ENCODE assay signal across 8 mouse cellular contexts in the genomic region with DNA sequence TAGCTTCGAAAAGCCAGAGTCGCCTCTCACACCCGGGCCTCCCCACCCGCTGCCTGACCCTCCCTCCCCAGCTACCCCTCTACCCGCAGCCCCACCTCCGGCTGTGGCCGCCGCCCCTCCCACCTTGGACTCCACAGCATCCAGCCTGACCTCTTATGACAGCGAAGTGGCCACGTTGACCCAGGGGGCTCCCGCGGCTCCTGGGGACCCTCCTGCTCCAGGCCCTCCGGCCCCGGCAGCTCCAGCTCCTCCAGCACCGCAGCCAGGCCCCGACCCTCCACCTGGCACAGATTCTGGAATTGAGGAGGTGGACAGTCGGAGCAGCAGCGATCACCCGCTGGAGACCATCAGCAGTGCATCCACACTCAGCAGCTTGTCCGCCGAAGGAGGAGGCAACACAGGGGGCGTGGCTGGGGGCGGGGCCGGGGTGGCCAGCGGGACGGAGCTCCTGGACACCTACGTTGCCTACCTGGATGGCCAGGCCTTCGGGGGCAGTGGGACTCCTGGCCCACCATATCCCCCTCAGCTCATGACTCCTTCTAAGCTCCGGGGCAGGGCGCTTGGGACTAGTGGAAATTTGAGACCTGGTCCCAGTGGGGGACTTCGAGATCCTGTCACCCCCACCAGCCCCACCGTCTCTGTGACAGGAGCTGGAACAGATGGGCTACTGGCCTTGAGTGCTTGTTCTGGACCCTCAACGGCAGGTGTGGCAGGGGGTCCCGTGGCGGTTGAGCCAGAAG. TPM values are rescaled to one million over a fixed set of nuclear protein-coding genes. Genes with fewer than 3 reads are reported as not detected.
DNase-seq lines count a peak whose midpoint lies in the region; ATAC-seq lines count a peak whose summit lies in the region.

No protein-coding gene starts in this region.

- peak; percentile 44 for DNase-seq in embryo, embryonic 10 days (ENCODE audit: low spot score)
- DNase-seq in embryo, embryonic 10.5 days (ENCODE audit: low spot score), result no peak
- no peak for DNase-seq in lung, postnatal 25 days (ENCODE audit: low spot score)
- no peak for DNase-seq in spleen, adult 12 weeks (ENCODE audit: low spot score)

- 1% methylated on average over 33 of the region's 35 CpGs for WGBS in lung, embryonic 16.5 days
- WGBS in limb, embryonic 12.5 days, result 2% methylated on average over 35 of the region's 35 CpGs
- 1% methylated on average over 34 of the region's 35 CpGs for WGBS in stomach, embryonic 15.5 days

- H3K9me3 ChIP-seq in lung, embryonic 16.5 days (ENCODE audit: control insufficient read depth, low read length), result no peaks in the 10 kb centered on the region
- no peaks in the 10 kb centered on the region for H3K9me3 ChIP-seq in limb, embryonic 12.5 days
- no peaks in the 10 kb centered on the region for H3K9me3 ChIP-seq in stomach, embryonic 15.5 days

- peak overlapping the region; percentile 7; the same call in 1 of the 2 replicates for H3K4me3 ChIP-seq in lung, embryonic 16.5 days (ENCODE audit: low read length)
- H3K4me3 ChIP-seq in limb, embryonic 12.5 days (replicated peaks), result peak overlapping the region; percentile 17
- peak overlapping the region; percentile 16; the same call in 1 of the 2 replicates for H3K4me3 ChIP-seq in stomach, embryonic 15.5 days (replicated peaks)

- no peak overlapping the region for H3K27ac ChIP-seq in lung, embryonic 16.5 days (ENCODE audit: low read length)
- no peak overlapping the region for H3K27ac ChIP-seq in limb, embryonic 12.5 days
- no peak overlapping the region for H3K27ac ChIP-seq in stomach, embryonic 15.5 days

- H3K4me2 ChIP-seq in lung, embryonic 16.5 days (ENCODE audit: low read depth, low read length), result peak overlapping the region; percentile 22; the same call in 1 of the 2 replicates
- peak overlapping the region; percentile 39 for H3K4me2 ChIP-seq in limb, embryonic 12.5 days
- peak overlapping the region; percentile 27 for H3K4me2 ChIP-seq in stomach, embryonic 15.5 days

- no peak overlapping the region for H3K9ac ChIP-seq in lung, embryonic 16.5 days (ENCODE audit: low read length)
- no peak overlapping the region; the same call in 1 of the 2 replicates for H3K9ac ChIP-seq in limb, embryonic 12.5 days (replicated peaks)
- no peak overlapping the region for H3K9ac ChIP-seq in stomach, embryonic 15.5 days

- ATAC-seq in lung, embryonic 16.5 days (ENCODE audit: low read depth), result no peak
- ATAC-seq in limb, embryonic 12.5 days (ENCODE audit: insufficient number of reproducible peaks, insufficient read depth, low FRiP score, low TSS enrichment, low read depth), result no peak
- 0 out of 2 replicates have a peak, but pooled peaks have one; percentile 9 for ATAC-seq in stomach, embryonic 15.5 days (ENCODE audit: insufficient read depth, low FRiP score, low read depth)
- ATAC-seq in frontal cortex, adult (ENCODE audit: low TSS enrichment), result no peak

- H3K36me3 ChIP-seq in lung, embryonic 16.5 days (ENCODE audit: control insufficient read depth, insufficient read depth, low read length), result no peaks in the 10 kb centered on the region
- no peaks in the 10 kb centered on the region for H3K36me3 ChIP-seq in limb, embryonic 12.5 days
- H3K36me3 ChIP-seq in stomach, embryonic 15.5 days, result no peaks in the 10 kb centered on the region

- H3K4me1 ChIP-seq in lung, embryonic 16.5 days (replicated peaks; ENCODE audit: control insufficient read depth, insufficient read depth, low read length), result peaks cover 14% of the 10 kb centered on the region; the same call in 1 of the 2 replicates
- H3K4me1 ChIP-seq in limb, embryonic 12.5 days (replicated peaks), result peaks cover 44% of the 10 kb centered on the region
- peaks cover 41% of the 10 kb centered on the region for H3K4me1 ChIP-seq in stomach, embryonic 15.5 days

- peaks cover 68% of the 10 kb centered on the region for H3K27me3 ChIP-seq in lung, embryonic 16.5 days (ENCODE audit: control insufficient read depth, insufficient read depth, low read depth, low read length)
- peaks cover 98% of the 10 kb centered on the region for H3K27me3 ChIP-seq in limb, embryonic 12.5 days
- H3K27me3 ChIP-seq in stomach, embryonic 15.5 days (replicated peaks), result peaks cover 78% of the 10 kb centered on the region

RNA-seq across cellular contexts. Expression of a gene that starts 30.1 kb away (rescaled TPM):
- 2.1 and 2.3 TPM in 2 replicates for polyA plus RNA-seq in lung, embryonic 16.5 days (2015; fragmentation: Nextera tagmentation; extraction: Ambion mirVana)
- 3.0 and 3.3 TPM in 2 replicates for polyA plus RNA-seq in limb, embryonic 12.5 days (2016; fragmentation: Nextera tagmentation; extraction: Ambion mirVana)
- polyA plus RNA-seq in stomach, embryonic 15.5 days (2015; fragmentation: Nextera tagmentation; extraction: Ambion mirVana), result 1.6 and 1.7 TPM in 2 replicates

RNA-seq across cellular contexts. Expression of a gene that starts 31.8 kb away (rescaled TPM):
- polyA plus RNA-seq in lung, embryonic 16.5 days (2015; fragmentation: Nextera tagmentation; extraction: Ambion mirVana), result 1.2 and 1.5 TPM in 2 replicates
- 0.56 and 0.64 TPM in 2 replicates for polyA plus RNA-seq in limb, embryonic 12.5 days (2016; fragmentation: Nextera tagmentation; extraction: Ambion mirVana)
- polyA plus RNA-seq in stomach, embryonic 15.5 days (2015; fragmentation: Nextera tagmentation; extraction: Ambion mirVana), result 0.80 and 1.2 TPM in 2 replicates

RNA-seq across cellular contexts. Expression of a gene that starts 43.7 kb away (rescaled TPM):
- 0.96 and 1.1 TPM in 2 replicates for polyA plus RNA-seq in lung, embryonic 16.5 days (2015; fragmentation: Nextera tagmentation; extraction: Ambion mirVana)
- polyA plus RNA-seq in limb, embryonic 12.5 days (2016; fragmentation: Nextera tagmentation; extraction: Ambion mirVana), result 1.2 and 1.3 TPM in 2 replicates
- polyA plus RNA-seq in stomach, embryonic 15.5 days (2015; fragmentation: Nextera tagmentation; extraction: Ambion mirVana), result 2.2 TPM in 2 replicates

RNA-seq across cellular contexts. Expression of a gene that starts 47.1 kb away (rescaled TPM):
- 3.0 and 3.2 TPM in 2 replicates for polyA plus RNA-seq in lung, embryonic 16.5 days (2015; fragmentation: Nextera tagmentation; extraction: Ambion mirVana)
- 2.0 and 2.2 TPM in 2 replicates for polyA plus RNA-seq in limb, embryonic 12.5 days (2016; fragmentation: Nextera tagmentation; extraction: Ambion mirVana)
- 5.1 and 6.9 TPM in 2 replicates for polyA plus RNA-seq in stomach, embryonic 15.5 days (2015; fragmentation: Nextera tagmentation; extraction: Ambion mirVana)
